Mouse (Mus musculus): ENCODE results near the gene Car5a.

Gene Car5a

GRCm38 (mm10) chr8:121954981-121955555 is 10.4 kb upstream of the Car5a start:
- DNase-seq, result no peak

- no peak for DNase-seq
These were observed 9.3 kb upstream of the Car5a start for GRCm38 (mm10) chr8:121953821-121954545.

GRCm38 (mm10) chr8:121952800-121953199 is 8.1 kb upstream of the Car5a start:
- no peak for DNase-seq

GRCm38 (mm10) chr8:121952122-121952521 is 7.4 kb upstream of the Car5a start:
- DNase-seq, result no peak

- no peak for DNase-seq
These were observed 6.9 kb upstream of the Car5a start for GRCm38 (mm10) chr8:121951656-121952009.

GRCm38 (mm10) chr8:121950749-121951655 is 6.3 kb upstream of the Car5a start:
- DNase-seq, result peak; percentile 65 to 77

GRCm38 (mm10) chr8:121949941-121950748 is 5.4 kb upstream of the Car5a start:
- DNase-seq, result peak; percentile 97 to 99

- DNase-seq, result no peak
These were observed 4.6 kb upstream of the Car5a start, which contains the start of gene Banp for GRCm38 (mm10) chr8:121949222-121949800. Gene Banp (plus strand): TSS chr8:121949750.

- no peak for DNase-seq
These were observed 3.8 kb upstream of the Car5a start for GRCm38 (mm10) chr8:121948321-121949145.

GRCm38 (mm10) chr8:121947753-121948141 is 3.0 kb upstream of the Car5a start:
- peak; percentile 67 to 73 for DNase-seq

GRCm38 (mm10) chr8:121947047-121947752 is 2.5 kb upstream of the Car5a start:
- no peak for DNase-seq

GRCm38 (mm10) chr8:121946351-121946750 is 1.6 kb upstream of the Car5a start:
- no peak for DNase-seq

GRCm38 (mm10) chr8:121943716-121944115 is 988 bp downstream of the Car5a start:
- DNase-seq, result no peak

- DNase-seq, result no peak
These were observed 1.6 kb downstream of the Car5a start for GRCm38 (mm10) chr8:121943057-121943540.

GRCm38 (mm10) chr8:121938732-121939131 is 6.0 kb downstream of the Car5a start:
- no peak for DNase-seq

- no peak for DNase-seq
These were observed 8.3 kb downstream of the Car5a start for GRCm38 (mm10) chr8:121936391-121936790.

- DNase-seq, result peak; percentile 78
These were observed 9.1 kb downstream of the Car5a start for GRCm38 (mm10) chr8:121935341-121936294.

- no peak for DNase-seq
These were observed 9.8 kb downstream of the Car5a start for GRCm38 (mm10) chr8:121934923-121935322.

- peak; percentile 21 to 35 for DNase-seq
These were observed 10.2 kb downstream of the Car5a start for GRCm38 (mm10) chr8:121934506-121934905.
